Mouse (Mus musculus) left cerebral cortex, adult 8-10 months (tissue): ENCODE results near the gene Smarca4. TPM values are rescaled to one million over a fixed set of nuclear protein-coding genes. Genes with fewer than 3 reads are reported as not detected.

Source experiments
- DNase-seq, 2 experiments: peaks; one replicate each; pipeline ENCODE4 v3.0.0; 2022; ENCODE audit warnings: low spot score in 2 of 2
- microRNA-seq, 2 experiments: library from miRNA; unstranded; fragments of <30 nt; microRNA quantifications; one replicate each; pipeline ENCODE4 v1.2.0; 2022
- total RNA-seq, 4 experiments: library from RNA; stranded (reverse); gene quantifications; 2 replicates each; pipeline ENCODE4 v1.2.4; 2022

The Smarca4 gene
- total RNA-seq, 4 experiments from 2014 or later: 96.5 to 103 (median 99.6) TPM

- DNase-seq: no peak
Measured at GRCm38 (mm10) chr9:21750370-21750769, 134.4 kb downstream of the Smarca4 start.

GRCm38 (mm10) chr9:21751347-21751746 lies 135.4 kb downstream of the Smarca4 start:
- DNase-seq: no peak

- DNase-seq: no peak
Measured at GRCm38 (mm10) chr9:21752252-21752792, 136.4 kb downstream of the Smarca4 start.

Small RNAs within 50 kb of the gene (microRNA-seq; reads per million reads assigned to microRNA genes)
- 0 reads per million in 2 experiments for gene Mir1946b

Other genes starting within 250 kb of the Smarca4 start
- 10 to 100 TPM; 90.2 to 93.1 (median 91.0) TPM for gene Ilf3, start 248.3 kb upstream of the Smarca4 start, total RNA-seq
- gene Qtrt1, start 204.3 kb upstream of the Smarca4 start, total RNA-seq: 10 to 100 TPM; 17.0 to 28.0 (median 23.5) TPM
- 10 to 100 TPM; 49.5 to 64.9 (median 60.9) TPM for gene Dnm2, start 191.3 kb upstream of the Smarca4 start, total RNA-seq
- gene Tmed1, start 105.9 kb upstream of the Smarca4 start, total RNA-seq: 10 to 100 TPM; 15.1 to 18.4 (median 16.4) TPM
- under 1 TPM in 3 of 4 experiments, not detected in 1; 0.27 to 0.68 (median 0.41) TPM for gene AB124611, start 90.0 kb upstream of the Smarca4 start, total RNA-seq
- 10 to 100 TPM; 76.4 to 91.3 (median 83.1) TPM for gene Carm1, start 69.3 kb upstream of the Smarca4 start, total RNA-seq
- 10 to 100 TPM; 52.8 to 64.0 (median 54.5) TPM for gene Timm29, start 23.4 kb upstream of the Smarca4 start, total RNA-seq
- gene Yipf2, start 23.3 kb upstream of the Smarca4 start, total RNA-seq: 10 to 100 TPM; 20.7 to 25.4 (median 22.7) TPM
- 10 to 100 TPM; 23.7 to 32.4 (median 28.6) TPM for gene Ldlr, start 107.3 kb downstream of the Smarca4 start, total RNA-seq
- 1 to 10 TPM; 2.0 to 2.5 (median 2.2) TPM for gene Spc24, start 144.1 kb downstream of the Smarca4 start, total RNA-seq
- 10 to 100 TPM in 1 of 4 experiments, 1 to 10 TPM in 3; 9.1 to 10.9 (median 9.6) TPM for gene Kank2, start 182.6 kb downstream of the Smarca4 start, total RNA-seq
- gene Angptl8, start 219.3 kb downstream of the Smarca4 start, total RNA-seq: not detected
- gene Dock6, start 236.5 kb downstream of the Smarca4 start, total RNA-seq: 10 to 100 TPM; 14.6 to 19.8 (median 16.8) TPM